Mouse (Mus musculus) neural tube, embryonic 10.5 days (tissue): ENCODE measurements around the gene Tbc1d16.

ENCODE experiments used
- DNase-seq: peaks from one replicate; pipeline ENCODE4 v3.0.0-alpha.2; 2017; ENCODE audit warnings: low spot score; ENCODE audit errors: extremely low spot score

Gene Tbc1d16

DNA sequence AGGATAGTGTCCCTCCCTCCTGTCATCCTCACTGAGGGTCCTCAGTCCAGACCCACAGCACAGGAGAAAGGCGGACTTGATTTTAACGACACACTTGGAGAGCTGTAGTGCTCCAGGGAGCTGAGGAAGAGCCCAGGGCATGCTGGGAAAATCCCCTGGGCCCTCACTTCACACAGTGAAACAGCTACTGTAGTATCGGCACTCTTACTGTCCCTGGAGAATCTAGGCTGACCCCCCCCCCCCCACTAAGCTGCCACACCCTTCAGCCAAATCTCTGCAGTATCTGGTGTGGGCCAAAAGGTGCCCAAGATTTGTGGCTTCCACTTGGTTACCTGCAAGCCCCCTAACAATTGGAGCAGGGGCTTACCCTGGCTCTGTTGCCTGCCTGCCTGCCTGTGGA, 8.7 kb upstream of the Tbc1d16 start:
- DNase-seq: no peak

- no peak for DNase-seq
Measured at GRCm38 (mm10) chr11:119236354-119236753, 8.1 kb upstream of the Tbc1d16 start.

DNA sequence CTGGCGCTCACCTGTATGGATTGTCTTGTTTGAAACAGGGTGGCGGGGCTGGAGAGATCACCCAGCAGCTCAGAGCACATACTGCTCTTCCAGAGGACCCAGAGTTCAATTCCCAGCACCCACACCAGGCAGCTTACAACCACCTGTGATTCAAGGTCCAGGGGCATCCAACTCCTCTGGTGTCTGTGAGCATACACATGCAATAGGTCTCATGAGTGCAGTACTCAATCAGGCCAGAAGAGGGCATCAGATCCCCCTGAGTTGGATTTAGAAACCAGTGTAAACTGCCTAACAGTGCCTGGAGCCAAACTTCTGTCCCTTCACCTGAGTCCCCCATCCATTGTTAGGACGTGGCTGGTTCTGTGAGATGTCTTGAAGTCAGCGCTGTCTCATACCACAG, 7.3 kb upstream of the Tbc1d16 start:
- peak; percentile 74 for DNase-seq

- DNase-seq: no peak
Measured at GRCm38 (mm10) chr11:119234770-119235169, 6.5 kb upstream of the Tbc1d16 start.

- peak; percentile 90 for DNase-seq
Measured at GRCm38 (mm10) chr11:119228846-119229626, 737 bp upstream of the Tbc1d16 start.

DNA sequence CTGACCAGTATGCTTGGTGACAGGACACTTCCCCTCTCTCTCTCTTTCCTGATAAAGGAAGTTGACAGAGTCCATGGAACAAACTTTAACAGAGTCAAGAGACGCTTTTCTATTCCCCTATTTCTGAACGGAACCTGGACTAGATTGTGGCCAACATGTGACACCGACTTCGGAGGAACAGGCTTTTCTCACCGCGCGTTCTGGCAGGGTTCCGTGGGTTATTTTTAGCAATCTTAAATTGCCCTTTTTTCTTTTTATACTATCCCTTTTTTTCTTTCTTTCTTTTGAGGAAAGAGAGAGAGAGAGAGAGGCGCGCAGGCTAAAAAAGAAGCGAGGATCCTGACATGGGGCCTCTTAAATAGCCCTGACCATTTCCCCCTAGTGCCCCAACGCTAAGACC, 708 bp downstream of the Tbc1d16 start:
- no peak for DNase-seq

- DNase-seq: no peak
Measured at GRCm38 (mm10) chr11:119225634-119226033, 2.7 kb downstream of the Tbc1d16 start.

DNA sequence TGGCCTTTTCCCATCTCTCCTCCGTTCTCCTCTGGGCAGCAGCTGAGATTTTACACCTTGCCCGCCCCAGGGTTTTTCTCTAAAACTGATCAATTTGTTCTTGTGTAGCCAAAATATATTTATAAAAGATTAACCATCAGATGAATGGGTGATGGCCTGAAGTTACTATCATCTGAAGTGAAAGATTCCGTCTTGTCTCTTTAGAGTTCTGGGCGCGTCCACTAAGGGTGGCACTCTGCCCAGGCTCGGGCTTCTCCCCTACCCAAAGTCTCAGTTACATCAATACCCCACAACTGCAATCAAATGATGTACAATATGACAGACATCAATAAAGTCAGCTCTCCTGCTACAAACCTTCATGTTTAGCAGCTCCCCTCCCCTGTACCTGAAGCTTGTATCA, 3.4 kb downstream of the Tbc1d16 start:
- DNase-seq: no peak

DNA sequence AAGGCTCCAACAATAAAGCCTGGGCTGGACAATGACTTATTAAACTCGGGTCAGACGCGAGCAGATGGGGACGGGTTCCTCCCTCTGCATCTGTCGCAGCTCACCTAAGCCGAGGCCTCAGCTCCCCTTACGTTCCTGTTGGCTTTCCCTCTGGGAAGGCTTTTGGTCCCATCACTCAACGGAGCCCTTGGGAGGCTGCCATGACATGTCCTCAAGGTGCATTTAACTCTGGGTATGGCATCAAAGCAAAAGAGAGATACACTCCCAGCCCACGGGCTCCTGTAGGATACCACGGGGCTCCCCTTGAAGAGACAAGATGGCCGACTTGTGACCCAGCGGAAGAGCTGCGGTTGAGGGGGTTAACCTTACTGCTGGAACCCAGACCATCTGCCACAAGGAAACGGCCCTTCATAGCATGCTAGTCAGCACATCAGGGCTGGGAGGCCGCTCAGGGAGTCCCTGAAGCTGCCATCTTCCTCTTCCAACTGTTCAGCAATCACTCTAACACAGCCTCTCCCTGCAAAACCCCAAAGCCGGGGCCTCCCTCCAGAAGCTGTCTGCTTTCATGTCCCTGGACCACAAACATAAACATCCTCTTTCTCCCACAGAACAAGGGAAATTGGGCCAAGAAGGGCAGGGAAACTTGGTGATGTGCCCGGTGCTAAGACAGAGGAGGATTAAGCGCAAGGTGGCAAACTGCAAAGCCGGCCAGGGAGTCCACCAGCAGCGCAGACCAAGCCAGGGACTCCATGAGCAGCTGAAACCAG, 5.0 kb downstream of the Tbc1d16 start:
- no peak for DNase-seq

GRCm38 (mm10) chr11:119221812-119222510, 6.3 kb downstream of the Tbc1d16 start:
- DNase-seq: no peak

GRCm38 (mm10) chr11:119219816-119220465, 8.4 kb downstream of the Tbc1d16 start:
- no peak for DNase-seq

GRCm38 (mm10) chr11:119217861-119218260, 10.4 kb downstream of the Tbc1d16 start:
- DNase-seq: no peak

- peak; percentile 46 for DNase-seq
Measured at GRCm38 (mm10) chr11:119215905-119216507, 12.3 kb downstream of the Tbc1d16 start.

- DNase-seq: peak; percentile 55
Measured at GRCm38 (mm10) chr11:119215038-119215904, 13.0 kb downstream of the Tbc1d16 start.

GRCm38 (mm10) chr11:119213166-119213885, 15.0 kb downstream of the Tbc1d16 start:
- DNase-seq: no peak

DNA sequence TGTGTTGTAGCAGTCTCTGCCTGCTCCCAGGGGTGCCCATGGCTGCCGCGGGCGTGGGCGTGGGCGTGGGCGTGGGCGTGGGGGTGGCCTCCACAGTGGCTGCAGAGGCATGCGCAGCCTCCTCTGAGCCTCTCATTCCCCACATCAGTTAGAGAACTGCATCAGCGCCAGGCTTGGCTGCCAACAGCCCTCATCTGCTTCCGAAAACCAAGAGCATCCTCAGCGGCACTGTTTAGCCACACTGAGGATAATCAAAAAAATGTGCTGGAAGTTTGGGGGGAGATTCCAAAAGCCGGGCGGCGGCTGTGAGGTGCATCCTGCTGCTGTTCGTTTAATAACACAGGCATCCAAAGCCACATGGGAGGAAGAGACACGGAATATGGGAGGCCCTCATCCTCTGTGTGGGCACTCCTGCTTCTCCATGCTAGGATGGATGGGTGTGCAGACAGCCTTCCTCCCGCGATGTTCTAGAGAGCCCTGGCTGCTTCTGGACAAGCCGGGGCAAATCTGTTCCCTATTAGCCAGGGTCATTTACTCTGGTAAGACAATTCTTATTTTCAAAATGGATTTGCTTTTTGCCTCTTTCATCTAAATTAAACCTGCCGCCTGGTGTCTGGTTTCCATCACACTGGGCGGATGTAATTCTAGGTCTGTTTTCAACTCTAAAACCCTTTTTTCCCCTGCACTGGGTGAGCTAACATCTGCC, 16.5 kb downstream of the Tbc1d16 start:
- no peak for DNase-seq

GRCm38 (mm10) chr11:119210321-119211100, 17.8 kb downstream of the Tbc1d16 start:
- no peak for DNase-seq

DNA sequence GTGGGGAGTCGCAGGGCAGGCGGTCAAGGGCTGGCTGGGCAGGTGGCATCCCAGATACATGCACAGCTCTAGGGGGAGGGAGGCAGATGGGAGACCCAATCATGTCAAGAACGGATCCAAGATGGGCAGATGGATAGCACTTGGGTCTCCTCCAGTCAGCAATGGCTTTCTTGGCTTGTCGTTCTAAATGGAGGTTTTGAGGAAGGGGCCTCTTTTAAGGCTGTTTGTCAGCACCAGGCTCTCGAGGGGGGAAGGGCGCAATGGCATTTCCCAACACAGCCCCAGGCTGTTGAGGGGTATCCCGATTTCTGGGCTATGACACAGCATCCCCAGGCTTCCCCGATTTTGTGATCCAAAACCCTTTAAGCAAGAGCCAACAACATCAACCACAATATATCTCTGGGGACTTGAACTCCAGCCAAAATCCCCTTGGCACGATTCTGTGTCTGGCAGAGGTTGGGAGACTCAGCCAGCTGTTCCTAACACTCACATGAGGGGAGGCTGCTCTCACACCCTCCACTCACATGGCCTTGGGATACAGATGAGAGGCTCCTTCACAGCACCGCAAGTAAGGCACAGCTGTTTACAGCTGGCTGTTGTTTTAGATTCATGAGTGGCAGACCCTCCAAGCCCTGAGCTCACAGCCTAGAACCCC, 18.8 kb downstream of the Tbc1d16 start:
- DNase-seq: no peak
